Mouse (Mus musculus): ENCODE data around the gene Gars.

Gars gene

GRCm38 (mm10) chr6:55037799-55038670 lies at the start of gene Gars:
Gars (plus strand) TSS chr6:55038007.
- peak; percentile 95 for DNase-seq (ENCODE audit: low read depth, low spot score)

- DNase-seq (ENCODE audit: low read depth, low spot score), result no peak
Observed at GRCm38 (mm10) chr6:54988141-54988540, 49.7 kb upstream of the Gars start.

GRCm38 (mm10) chr6:54991189-54991588 lies 46.6 kb upstream of the Gars start:
- DNase-seq (ENCODE audit: low read depth, low spot score), result no peak

GRCm38 (mm10) chr6:54992141-54992540 lies 45.7 kb upstream of the Gars start:
- DNase-seq (ENCODE audit: low read depth, low spot score), result no peak

- peak; percentile 96 for DNase-seq (ENCODE audit: low read depth, low spot score)
Observed at GRCm38 (mm10) chr6:54992734-54993260, 45.0 kb upstream of the Gars start, which contains the start of gene Ggct. Ggct (minus strand) TSS chr6:54992950.

GRCm38 (mm10) chr6:54996361-54996760 lies 41.4 kb upstream of the Gars start:
- no peak for DNase-seq (ENCODE audit: low read depth, low spot score)

GRCm38 (mm10) chr6:54997726-54998125 lies 40.1 kb upstream of the Gars start:
- DNase-seq (ENCODE audit: low read depth, low spot score), result no peak

- no peak for DNase-seq (ENCODE audit: low read depth, low spot score)
Observed at GRCm38 (mm10) chr6:55001320-55001719, 36.5 kb upstream of the Gars start.

- DNase-seq (ENCODE audit: low read depth, low spot score), result no peak
Observed at GRCm38 (mm10) chr6:55002438-55002837, 35.4 kb upstream of the Gars start.

GRCm38 (mm10) chr6:55003559-55003958 lies 34.2 kb upstream of the Gars start:
- DNase-seq (ENCODE audit: low read depth, low spot score), result no peak

- no peak for DNase-seq (ENCODE audit: low read depth, low spot score)
Observed at GRCm38 (mm10) chr6:55008401-55008800, 29.4 kb upstream of the Gars start.

GRCm38 (mm10) chr6:55009391-55010230 lies 28.2 kb upstream of the Gars start:
- no peak for DNase-seq (ENCODE audit: low read depth, low spot score)

- no peak for DNase-seq (ENCODE audit: low read depth, low spot score)
Observed at GRCm38 (mm10) chr6:55010330-55011091, 27.3 kb upstream of the Gars start.

- no peak for DNase-seq (ENCODE audit: low read depth, low spot score)
Observed at GRCm38 (mm10) chr6:55012516-55012915, 25.3 kb upstream of the Gars start.

GRCm38 (mm10) chr6:55014184-55014583 lies 23.6 kb upstream of the Gars start:
- DNase-seq (ENCODE audit: low read depth, low spot score), result no peak

- DNase-seq (ENCODE audit: low read depth, low spot score), result peak; percentile 73
Observed at GRCm38 (mm10) chr6:55016236-55016635, 21.6 kb upstream of the Gars start.

GRCm38 (mm10) chr6:55016710-55017583 lies 20.9 kb upstream of the Gars start:
- peak; percentile 84 for DNase-seq (ENCODE audit: low read depth, low spot score)

- DNase-seq (ENCODE audit: low read depth, low spot score), result no peak
Observed at GRCm38 (mm10) chr6:55018417-55018816, 19.4 kb upstream of the Gars start.

- no peak for DNase-seq (ENCODE audit: low read depth, low spot score)
Observed at GRCm38 (mm10) chr6:55021806-55022205, 16.0 kb upstream of the Gars start.

- DNase-seq (ENCODE audit: low read depth, low spot score), result no peak
Observed at GRCm38 (mm10) chr6:55027642-55028041, 10.2 kb upstream of the Gars start.

Data from CD4-positive, CD25-positive, alpha-beta regulatory T cell, adult 2 months (primary cell).